Mouse (Mus musculus) limb, embryonic 13.5 days (tissue): ENCODE data around the gene Cgnl1. TPM values are rescaled to one million over a fixed set of nuclear protein-coding genes. Genes with fewer than 3 reads are reported as not detected.
A peak's percentile ranks its signal among the peaks of the same experiment; 100 is the strongest.

ENCODE experiments used
- ATAC-seq: fragments of 200-750 bp; cut with Nextera tagmentation; 2 replicates; pipeline ENCODE4 v1.8.0; 2017; ENCODE audit warnings: low read depth, moderate number of reproducible peaks, moderate TSS enrichment; ENCODE audit not compliant: low FRiP score
- H3K27ac ChIP-seq: fragments of 300-500 bp; sonication (generic); 2 replicates; pipeline ENCODE4 v1.5.1; 2015; ENCODE audit warnings: inconsistent platforms, mild to moderate bottlenecking, moderate library complexity
- H3K27me3 ChIP-seq: fragments of 300-500 bp; sonication (generic); 2 replicates; pipeline ENCODE4 v1.6.1; 2015; ENCODE audit warnings: mild to moderate bottlenecking, inconsistent platforms
- H3K36me3 ChIP-seq: fragments of 300-500 bp; sonication (generic); 2 replicates; pipeline ENCODE4 v1.6.1; 2015; ENCODE audit warnings: inconsistent platforms, mild to moderate bottlenecking, moderate library complexity
- H3K4me1 ChIP-seq: fragments of 300-500 bp; sonication (generic); 2 replicates; pipeline ENCODE4 v1.6.1; 2015; ENCODE audit warnings: inconsistent platforms
- H3K4me2 ChIP-seq: fragments of 300-500 bp; sonication (generic); replicated peaks from 2 replicates; pipeline ENCODE4 v1.6.1; 2015; ENCODE audit warnings: inconsistent platforms, mild to moderate bottlenecking, moderate library complexity
- H3K4me3 ChIP-seq: fragments of 300-500 bp; sonication (generic); 2 replicates; pipeline ENCODE4 v1.5.1; 2015; ENCODE audit warnings: moderate library complexity, mild to moderate bottlenecking, inconsistent platforms
- H3K9ac ChIP-seq: fragments of 300-500 bp; sonication (generic); 2 replicates; pipeline ENCODE4 v1.6.1; 2015; ENCODE audit warnings: mild to moderate bottlenecking, inconsistent platforms
- H3K9me3 ChIP-seq: fragments of 300-500 bp; sonication (generic); 2 replicates; pipeline ENCODE4 v1.6.1; 2016; ENCODE audit warnings: inconsistent platforms
- WGBS: fragments of 180-500 bp; shearing (Covaris S2); methylation state at CpG from one replicate; pipeline ENCODE4 v1.1.7; 2015; 5-methylcytosine and 5-hydroxymethylcytosine counted together
- polyA plus RNA-seq: library from polyadenylated mRNA; unstranded; fragments of >200 nt; fragmentation: Nextera tagmentation; extraction: Ambion mirVana; gene quantifications from 2 replicates; pipeline ENCODE4 v1.2.1, GENCODE M21; 2015

Cgnl1 gene
- polyA plus RNA-seq, 1 experiment from 2014 or later: 13.6 TPM

DNA sequence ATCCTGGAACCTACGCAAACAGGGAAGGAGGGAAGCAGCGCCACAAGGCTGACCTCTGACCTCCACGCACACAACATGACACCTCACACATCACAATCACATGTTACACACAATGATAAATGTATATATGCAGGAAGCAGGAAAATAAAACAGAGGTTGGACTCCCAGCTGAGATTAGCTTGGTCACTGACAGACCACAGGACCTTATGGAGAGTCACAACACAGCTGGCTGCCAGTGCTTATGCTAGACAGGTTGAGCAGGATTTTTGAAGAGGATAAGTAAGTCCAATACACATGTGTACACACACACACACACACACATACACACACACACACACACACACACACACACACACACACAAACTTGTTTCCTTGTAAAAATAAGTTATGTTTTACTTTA lies 105.9 kb downstream of the Cgnl1 start:
- H3K4me2 ChIP-seq: no peak overlapping the region
- no peak overlapping the region for H3K4me3 ChIP-seq
- WGBS: 78% methylated on average over 3 of the region's 3 CpGs
- H3K4me1 ChIP-seq: peaks cover 32% of the 10 kb centered on the region
- no peak for ATAC-seq
- H3K9me3 ChIP-seq: no peaks in the 10 kb centered on the region
- H3K9ac ChIP-seq: no peak overlapping the region
- H3K27me3 ChIP-seq: no peaks in the 10 kb centered on the region
- H3K27ac ChIP-seq: no peak overlapping the region
- no peaks in the 10 kb centered on the region for H3K36me3 ChIP-seq

DNA sequence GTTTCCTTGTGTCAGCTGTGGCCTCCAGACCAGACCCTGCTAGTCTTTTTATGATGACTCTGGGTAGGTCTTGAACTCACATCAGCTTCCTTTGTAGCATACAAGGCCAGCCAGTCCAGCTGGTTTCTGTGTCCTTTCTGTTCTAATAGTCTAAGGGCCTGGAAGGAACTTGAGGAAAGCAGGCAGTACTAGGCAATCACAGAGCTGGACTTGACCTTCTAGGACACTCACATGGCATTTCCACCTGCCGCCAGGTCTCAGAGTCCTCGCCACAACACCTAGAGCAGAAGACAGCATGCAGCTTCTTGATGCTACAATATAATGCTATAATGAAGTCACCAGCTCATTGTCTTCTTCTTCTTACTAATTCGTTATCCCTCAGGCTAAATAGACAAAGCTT lies 106.5 kb downstream of the Cgnl1 start:
- ATAC-seq: no peak
- no peaks in the 10 kb centered on the region for H3K36me3 ChIP-seq
- H3K4me2 ChIP-seq: no peak overlapping the region
- H3K9me3 ChIP-seq: no peaks in the 10 kb centered on the region
- H3K27me3 ChIP-seq: no peaks in the 10 kb centered on the region
- no peak overlapping the region for H3K9ac ChIP-seq
- H3K4me3 ChIP-seq: no peak overlapping the region
- whole genome bisulfite sequencing: 93% methylated on average over 3 of the region's 3 CpGs
- H3K4me1 ChIP-seq: peaks cover 36% of the 10 kb centered on the region
- no peak overlapping the region for H3K27ac ChIP-seq

DNA sequence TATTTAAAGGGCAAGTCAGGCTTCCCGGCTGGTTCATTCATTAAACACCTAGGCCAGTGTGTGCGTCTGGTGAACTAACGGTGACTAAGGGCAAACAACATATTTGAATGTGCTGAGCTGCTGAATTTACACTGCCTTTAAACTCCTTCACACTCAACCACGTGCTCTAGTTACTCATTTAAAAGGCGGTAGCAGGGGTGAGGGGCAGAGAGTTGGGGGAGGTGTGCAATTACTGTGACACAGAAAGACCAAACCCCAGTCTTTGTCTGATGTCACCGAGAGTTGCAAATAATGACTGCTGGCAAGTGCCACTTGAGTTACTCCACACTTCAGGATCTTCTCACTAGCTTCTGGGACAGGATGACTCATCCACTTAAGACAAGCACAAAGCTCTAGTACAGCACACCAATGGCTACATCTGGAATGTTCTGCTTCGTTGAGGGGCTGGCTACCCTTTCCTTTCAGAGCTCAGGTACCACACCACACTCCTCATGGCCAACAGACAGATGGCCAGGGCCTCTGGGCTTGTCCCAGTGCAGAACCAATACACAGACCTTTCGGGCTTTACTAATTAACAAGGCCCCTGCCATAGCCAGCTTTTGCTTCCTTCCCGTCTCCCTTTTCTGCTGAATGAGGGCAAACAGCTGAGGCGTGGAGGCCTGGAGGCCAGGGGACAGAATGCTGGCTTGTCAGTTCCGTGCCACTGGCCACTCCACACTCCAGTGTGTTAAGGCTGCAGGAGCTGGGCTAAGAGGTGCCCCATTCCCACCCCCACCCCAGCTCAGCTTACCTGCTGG lies 107.8 kb downstream of the Cgnl1 start:
- Histone ChIP-seq H3K4me1 (peaks cover 36% of the 10 kb centered on the region), H3K36me3 (no peaks in the 10 kb centered on the region), H3K9me3 (no peaks in the 10 kb centered on the region), H3K9ac (no peak overlapping the region), H3K4me2 (no peak overlapping the region), H3K4me3 (no peak overlapping the region), H3K27ac (no peak overlapping the region), H3K27me3 (no peaks in the 10 kb centered on the region)
- ATAC-seq: no peak
- 50% methylated on average over 11 of the region's 11 CpGs for WGBS

DNA sequence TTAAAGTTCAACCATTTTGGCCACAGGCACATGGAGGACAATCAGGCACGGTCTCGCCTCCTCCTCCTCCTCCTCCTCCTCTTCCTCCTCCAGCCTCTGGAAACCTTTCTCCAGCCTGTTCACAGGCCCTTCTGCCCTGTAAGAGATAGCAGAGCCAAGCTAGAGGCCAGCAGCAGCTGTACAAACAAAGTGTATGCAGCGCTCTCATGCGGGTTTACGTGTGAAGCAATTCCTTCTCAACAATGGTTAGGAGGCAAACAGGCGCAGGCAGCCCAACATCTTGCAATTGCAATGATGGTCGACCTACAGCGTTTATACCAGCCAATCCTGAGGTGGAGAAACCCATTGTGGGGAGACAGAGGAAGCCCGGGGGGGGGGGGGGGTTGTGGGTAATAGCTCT lies 110.9 kb downstream of the Cgnl1 start:
- Histone ChIP-seq H3K4me2 (no peak overlapping the region), H3K9me3 (no peaks in the 10 kb centered on the region), H3K27me3 (no peaks in the 10 kb centered on the region), H3K36me3 (no peaks in the 10 kb centered on the region), H3K9ac (no peak overlapping the region), H3K27ac (no peak overlapping the region), H3K4me3 (no peak overlapping the region), H3K4me1 (peaks cover 28% of the 10 kb centered on the region)
- no peak for ATAC-seq
- 56% methylated on average over 9 of the region's 9 CpGs for WGBS

DNA sequence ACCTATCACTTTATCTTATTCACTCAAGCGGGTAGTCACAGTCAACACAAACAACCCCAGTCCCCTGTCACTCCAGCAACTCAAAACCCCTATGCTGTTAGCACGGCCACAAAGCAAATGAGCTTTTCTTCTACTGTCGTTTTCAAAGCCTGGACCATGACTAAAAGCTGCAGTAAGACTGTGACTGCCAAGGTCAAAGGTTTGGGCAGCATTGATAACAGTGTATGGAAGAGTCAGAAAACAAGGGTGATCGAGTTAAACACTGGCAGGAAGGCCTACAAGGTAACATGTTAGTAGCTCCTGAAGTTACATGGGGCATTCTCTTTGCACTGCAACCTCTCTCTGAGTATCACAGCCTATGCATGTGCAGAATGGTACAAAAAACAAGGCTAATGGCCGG lies 111.7 kb downstream of the Cgnl1 start:
- Histone ChIP-seq H3K36me3 (no peaks in the 10 kb centered on the region), H3K27me3 (no peaks in the 10 kb centered on the region), H3K9ac (no peak overlapping the region), H3K4me1 (peaks cover 28% of the 10 kb centered on the region), H3K4me2 (no peak overlapping the region), H3K9me3 (no peaks in the 10 kb centered on the region), H3K4me3 (no peak overlapping the region), H3K27ac (no peak overlapping the region)
- WGBS: 74% methylated on average over 5 of the region's 5 CpGs
- no peak for ATAC-seq

DNA sequence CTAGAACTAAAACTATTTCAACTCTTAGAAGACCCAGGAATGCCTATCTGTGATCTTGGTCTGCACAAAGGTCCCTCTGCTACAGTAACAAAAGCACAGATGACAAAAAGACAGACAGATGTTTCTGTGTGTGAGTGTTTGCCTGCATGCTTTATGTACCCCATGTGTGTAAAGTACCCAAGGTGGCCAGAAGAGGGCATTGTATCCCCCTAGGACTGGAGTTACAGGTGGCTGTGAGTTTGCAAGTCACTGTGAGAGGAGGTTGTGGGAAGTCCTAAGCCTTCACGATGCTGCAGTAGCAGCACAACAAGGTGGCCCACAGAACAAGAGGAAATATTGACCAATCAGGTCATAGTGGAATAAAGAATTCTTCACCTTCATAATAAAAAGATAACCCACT lies 114.2 kb downstream of the Cgnl1 start:
- Histone ChIP-seq H3K36me3 (no peaks in the 10 kb centered on the region), H3K9me3 (no peaks in the 10 kb centered on the region), H3K4me1 (peaks cover 15% of the 10 kb centered on the region; the same call in 1 of the 2 replicates), H3K27me3 (no peaks in the 10 kb centered on the region), H3K4me3 (no peak overlapping the region), H3K4me2 (no peak overlapping the region), H3K9ac (no peak overlapping the region), H3K27ac (no peak overlapping the region)
- ATAC-seq: no peak
- WGBS: 97% methylated on average over 1 of the region's 1 CpGs

DNA sequence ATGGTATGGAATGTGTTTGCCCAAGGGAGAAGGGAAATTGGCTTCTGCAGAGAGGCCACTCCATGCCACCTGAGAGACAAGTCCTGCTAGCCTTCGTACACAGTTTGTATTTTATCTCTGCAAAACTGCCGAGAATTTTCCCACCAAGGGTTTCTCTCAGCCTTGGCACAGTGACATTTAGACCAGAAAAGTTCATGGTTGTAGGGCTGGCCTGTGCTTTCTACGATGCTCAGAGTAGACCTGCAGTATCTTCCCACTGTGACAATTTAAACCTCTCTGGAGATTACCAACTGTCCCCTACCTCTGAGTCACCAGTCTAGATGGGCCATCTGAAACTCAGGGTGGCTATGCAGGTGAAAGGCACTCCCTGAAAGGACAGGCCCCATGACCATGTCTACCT lies 116.5 kb downstream of the Cgnl1 start:
- Histone ChIP-seq H3K27ac (no peak overlapping the region), H3K4me3 (no peak overlapping the region), H3K36me3 (no peaks in the 10 kb centered on the region), H3K9ac (no peak overlapping the region), H3K4me1 (no peaks in the 10 kb centered on the region), H3K4me2 (no peak overlapping the region), H3K27me3 (no peaks in the 10 kb centered on the region), H3K9me3 (0 out of 2 replicates have a peak, but pooled peaks cover 4% of the 10 kb centered on the region)
- ATAC-seq: no peak
- 77% methylated on average over 3 of the region's 3 CpGs for WGBS

DNA sequence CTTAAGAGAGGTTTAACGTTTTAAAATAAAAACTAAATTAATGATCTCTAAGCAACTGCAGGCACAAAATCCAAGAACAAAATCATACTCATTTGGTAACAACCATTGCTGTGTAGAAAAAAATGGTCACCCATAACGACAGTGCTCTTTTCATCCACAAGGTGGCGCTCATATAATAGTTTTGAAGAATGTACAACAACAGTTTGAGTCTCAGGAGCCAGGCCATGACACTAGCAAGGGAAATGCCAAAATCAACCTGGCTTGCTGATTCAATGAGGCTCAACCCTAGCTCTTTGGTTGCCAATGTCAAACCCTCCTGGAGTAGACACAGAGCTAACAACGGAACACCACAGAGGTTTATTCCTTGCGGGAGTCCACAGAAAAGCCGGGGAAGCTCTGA lies 125.3 kb downstream of the Cgnl1 start:
- Histone ChIP-seq H3K27me3 (no peaks in the 10 kb centered on the region), H3K9ac (no peak overlapping the region), H3K4me2 (no peak overlapping the region), H3K27ac (no peak overlapping the region), H3K36me3 (no peaks in the 10 kb centered on the region; the same call in none of the 2 replicates), H3K4me3 (no peak overlapping the region), H3K4me1 (no peaks in the 10 kb centered on the region), H3K9me3 (no peaks in the 10 kb centered on the region)
- WGBS: 34% methylated on average over 6 of the region's 6 CpGs
- peak; percentile 36; the same call in 1 of the 2 replicates for ATAC-seq

DNA sequence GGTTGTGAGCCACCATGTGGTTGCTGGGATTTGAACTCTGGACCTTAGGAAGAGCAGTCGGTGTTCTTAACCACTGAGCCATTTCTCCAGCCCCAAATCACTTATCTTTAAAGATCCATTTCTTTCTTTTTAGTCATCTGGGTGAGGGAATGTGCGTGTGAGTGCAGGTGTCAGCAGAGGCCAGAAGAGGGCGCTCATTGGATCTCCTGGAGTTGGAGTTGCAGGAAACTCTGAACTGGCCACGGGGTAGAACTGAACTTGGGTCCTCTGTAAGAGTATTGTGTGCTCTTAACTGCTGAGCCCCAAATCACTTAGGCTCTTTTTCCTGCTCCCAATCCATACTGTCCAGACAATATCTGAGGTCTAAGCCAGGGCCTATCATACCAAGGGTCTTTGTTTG lies 127.8 kb downstream of the Cgnl1 start:
- H3K4me2 ChIP-seq: no peak overlapping the region
- no peak overlapping the region for H3K27ac ChIP-seq
- over 99% methylated on average over 4 of the region's 4 CpGs for WGBS
- no peak for ATAC-seq
- no peaks in the 10 kb centered on the region; the same call in none of the 2 replicates for H3K36me3 ChIP-seq
- no peaks in the 10 kb centered on the region for H3K27me3 ChIP-seq
- H3K9ac ChIP-seq: no peak overlapping the region
- no peaks in the 10 kb centered on the region for H3K9me3 ChIP-seq
- H3K4me3 ChIP-seq: no peak overlapping the region
- H3K4me1 ChIP-seq: no peaks in the 10 kb centered on the region

DNA sequence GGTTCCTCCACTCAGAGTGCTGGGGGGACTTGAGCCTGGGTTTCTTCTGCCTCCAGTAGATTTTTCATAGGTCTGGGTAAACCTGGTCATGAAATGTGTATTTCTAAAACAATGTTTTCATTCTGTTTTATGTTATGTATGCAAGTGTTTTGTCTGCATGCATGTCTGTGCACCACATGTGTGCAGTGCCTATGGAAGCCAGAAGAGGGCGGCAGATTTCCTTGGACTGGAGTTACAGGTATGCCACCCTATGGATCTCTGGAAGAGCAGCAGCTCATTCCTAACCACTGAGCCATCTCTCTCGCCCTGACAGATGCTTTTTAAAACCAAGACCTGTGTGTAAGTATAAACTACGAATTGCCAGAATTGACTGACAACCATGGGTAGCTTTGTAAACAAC lies 129.1 kb downstream of the Cgnl1 start:
- 91% methylated on average over 3 of the region's 3 CpGs for WGBS
- H3K4me2 ChIP-seq: no peak overlapping the region
- no peaks in the 10 kb centered on the region for H3K4me1 ChIP-seq
- no peaks in the 10 kb centered on the region for H3K27me3 ChIP-seq
- H3K4me3 ChIP-seq: no peak overlapping the region
- H3K36me3 ChIP-seq: no peaks in the 10 kb centered on the region; the same call in none of the 2 replicates
- ATAC-seq: no peak
- no peaks in the 10 kb centered on the region for H3K9me3 ChIP-seq
- H3K27ac ChIP-seq: no peak overlapping the region
- no peak overlapping the region for H3K9ac ChIP-seq

DNA sequence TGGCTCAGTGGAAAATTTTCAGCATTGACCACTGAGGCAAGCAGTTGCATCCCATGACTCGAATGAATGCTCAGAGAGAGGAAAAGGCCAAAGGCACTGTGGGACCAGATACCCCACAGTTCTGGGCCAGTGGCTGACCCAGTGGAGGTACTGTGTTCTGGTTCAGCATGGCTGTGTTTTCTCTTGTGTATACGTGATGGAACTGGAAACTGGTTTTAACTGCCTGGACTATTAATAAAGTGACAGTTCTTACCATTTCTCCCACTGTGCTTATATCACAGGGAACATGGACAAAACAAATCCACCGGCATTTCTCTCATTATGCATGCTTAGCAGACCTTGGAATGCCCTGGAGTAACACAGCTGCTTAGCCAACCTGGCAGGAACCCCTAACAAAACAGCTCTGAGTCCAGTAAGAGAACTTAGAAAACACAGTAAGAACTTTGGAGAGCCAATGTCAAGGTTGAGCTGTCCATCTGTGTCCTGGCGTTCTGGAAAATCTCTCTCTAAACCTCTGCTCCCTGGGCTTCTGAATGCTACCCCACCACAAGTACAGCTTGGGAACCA lies 131.0 kb downstream of the Cgnl1 start:
- WGBS: 74% methylated on average over 4 of the region's 4 CpGs
- no peaks in the 10 kb centered on the region for H3K9me3 ChIP-seq
- peaks cover 13% of the 10 kb centered on the region for H3K4me1 ChIP-seq
- H3K4me2 ChIP-seq: no peak overlapping the region
- H3K27me3 ChIP-seq: no peaks in the 10 kb centered on the region
- H3K4me3 ChIP-seq: no peak overlapping the region
- no peak overlapping the region for H3K27ac ChIP-seq
- H3K36me3 ChIP-seq: no peaks in the 10 kb centered on the region; the same call in none of the 2 replicates
- H3K9ac ChIP-seq: no peak overlapping the region
- ATAC-seq: no peak

DNA sequence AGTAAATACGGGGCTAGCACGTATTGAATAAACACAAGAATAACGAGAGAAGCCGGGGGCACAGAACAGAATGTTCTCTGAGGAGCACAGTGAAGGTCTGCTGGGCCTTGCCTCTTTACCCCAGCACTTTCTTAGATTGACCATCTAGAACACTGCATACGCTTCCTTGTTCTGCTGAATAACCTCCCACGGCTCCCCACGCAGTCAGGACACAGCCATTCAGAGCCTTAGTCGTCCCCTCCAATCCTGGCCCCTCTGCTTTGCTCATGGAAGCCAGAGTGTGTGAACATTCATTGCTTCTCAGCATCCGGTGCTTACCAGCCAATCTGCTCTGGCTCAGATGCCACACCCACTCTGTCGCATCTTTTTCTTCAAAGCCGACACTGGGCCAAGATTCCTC lies 133.2 kb downstream of the Cgnl1 start:
- Histone ChIP-seq H3K9me3 (0 out of 2 replicates have a peak, but pooled peaks cover 6% of the 10 kb centered on the region), H3K4me2 (no peak overlapping the region), H3K9ac (no peak overlapping the region), H3K36me3 (peaks cover 7% of the 10 kb centered on the region; the same call in 1 of the 2 replicates), H3K4me3 (no peak overlapping the region), H3K4me1 (peaks cover 13% of the 10 kb centered on the region), H3K27ac (no peak overlapping the region), H3K27me3 (no peaks in the 10 kb centered on the region)
- 76% methylated on average over 11 of the region's 11 CpGs for WGBS
- ATAC-seq: no peak
